Mouse (Mus musculus): ENCODE data around the gene Cblb. TPM values are rescaled to one million over a fixed set of nuclear protein-coding genes. Genes with fewer than 3 reads are reported as not detected.

The Cblb gene
- total and polyA plus RNA-seq, 2 experiments = 2.5 to 6.9 TPM

DNA sequence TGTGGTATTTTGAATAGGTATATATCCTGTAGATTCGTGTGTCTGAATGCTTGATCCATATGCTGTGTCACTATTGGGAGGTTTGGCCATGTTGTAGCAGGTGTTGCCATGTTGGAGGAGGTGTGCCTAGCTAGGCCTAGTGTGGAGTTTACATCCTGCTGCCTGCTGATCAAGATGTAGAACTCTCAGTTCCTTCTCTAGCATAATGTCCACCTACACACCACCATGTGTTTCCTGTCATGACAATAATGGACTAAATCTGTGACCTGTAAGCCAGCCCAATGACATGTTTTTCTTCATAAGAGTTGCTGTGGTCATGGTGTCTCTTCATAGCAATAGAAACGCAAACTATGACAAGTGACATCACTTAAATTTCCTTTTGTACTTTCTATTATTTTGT is 17.2 kb upstream of the Cblb start:
- H3K4me1 ChIP-seq (ENCODE audit: control insufficient read depth, insufficient read depth, low read length) = no peaks in the 10 kb centered on the region
- no peaks in the 10 kb centered on the region for H3K27me3 ChIP-seq (ENCODE audit: control insufficient read depth, insufficient read depth, low read length)
- H3K4me3 ChIP-seq (ENCODE audit: insufficient read depth, low read depth, low read length) = no peak overlapping the region
- TF ChIP-seq CTCF (IDR thresholded peaks at IDR 0.05; ENCODE audit: low read depth, low read length) (no peak), POLR2A (IDR thresholded peaks at IDR 0.05; ENCODE audit: extremely low read depth, insufficient read depth, low read length) (no peak)
- DNase-seq (ENCODE audit: extremely low read depth, low read depth, low spot score) = no peak
- H3K36me3 ChIP-seq (ENCODE audit: control insufficient read depth, insufficient read depth, low read length) = no peaks in the 10 kb centered on the region
- no peaks in the 10 kb centered on the region for H3K79me2 ChIP-seq (ENCODE audit: control insufficient read depth, insufficient read depth, low read length)
- no peak overlapping the region for H3K9ac ChIP-seq (ENCODE audit: low read depth, low read length)
- WGBS = 91% methylated on average over 2 of the region's 2 CpGs
- no peak overlapping the region for H3K27ac ChIP-seq (replicated peaks; ENCODE audit: insufficient read depth, low read depth, low read length)

DNA sequence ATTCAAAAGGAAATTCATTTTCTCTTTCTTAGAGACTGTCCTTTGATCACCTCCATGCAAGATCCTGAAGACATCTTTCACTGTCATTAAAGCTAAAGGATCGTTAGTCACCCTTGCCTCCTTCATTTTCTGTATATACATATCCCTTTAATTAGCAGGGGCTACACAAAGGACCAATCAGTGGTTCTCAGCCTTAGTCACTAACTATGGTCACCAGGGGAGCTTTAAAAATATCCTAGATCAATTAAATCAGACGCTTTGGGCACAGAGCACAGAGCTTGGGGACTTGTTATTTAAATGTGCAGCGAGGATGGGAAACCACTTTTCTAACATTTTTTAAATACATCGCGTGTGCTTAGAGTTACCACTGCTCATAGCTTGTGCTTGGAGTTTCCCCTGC is 7.6 kb upstream of the Cblb start:
- no peak overlapping the region for H3K27ac ChIP-seq (replicated peaks; ENCODE audit: insufficient read depth, low read depth, low read length)
- no peaks in the 10 kb centered on the region for H3K4me1 ChIP-seq (ENCODE audit: control insufficient read depth, insufficient read depth, low read length)
- no peaks in the 10 kb centered on the region for H3K27me3 ChIP-seq (ENCODE audit: control insufficient read depth, insufficient read depth, low read length)
- H3K36me3 ChIP-seq (ENCODE audit: control insufficient read depth, insufficient read depth, low read length) = no peaks in the 10 kb centered on the region
- H3K4me3 ChIP-seq (ENCODE audit: insufficient read depth, low read depth, low read length) = no peak overlapping the region
- no peak overlapping the region for H3K9ac ChIP-seq (ENCODE audit: low read depth, low read length)
- DNase-seq (ENCODE audit: extremely low read depth, low read depth, low spot score) = no peak
- H3K79me2 ChIP-seq (ENCODE audit: control insufficient read depth, insufficient read depth, low read length) = no peaks in the 10 kb centered on the region
- 90% methylated on average over 5 of the region's 5 CpGs for WGBS
- TF ChIP-seq CTCF (IDR thresholded peaks at IDR 0.05; ENCODE audit: low read depth, low read length) (no peak), POLR2A (IDR thresholded peaks at IDR 0.05; ENCODE audit: extremely low read depth, insufficient read depth, low read length) (no peak)

DNA sequence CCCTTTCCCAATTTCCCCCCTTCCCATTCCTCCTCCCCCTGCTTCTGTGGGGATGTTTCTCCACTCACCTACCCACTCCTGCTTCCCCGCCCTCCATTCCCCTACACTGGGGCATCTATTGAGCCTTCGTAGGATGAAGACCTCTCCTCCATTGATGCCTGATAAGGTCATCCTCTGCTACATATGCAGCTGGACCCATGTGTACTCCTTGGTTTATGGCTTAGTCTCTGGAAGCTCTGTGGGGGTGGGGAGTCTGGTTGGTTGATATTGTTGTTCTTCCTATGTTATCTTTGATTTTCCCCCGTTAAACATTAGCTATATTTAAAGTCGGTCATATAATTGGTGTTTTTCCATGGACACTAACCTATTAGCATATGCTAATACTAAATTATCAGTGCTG is 3.7 kb upstream of the Cblb start:
- H3K4me3 ChIP-seq (ENCODE audit: insufficient read depth, low read depth, low read length) = no peak overlapping the region
- no peaks in the 10 kb centered on the region for H3K4me1 ChIP-seq (ENCODE audit: control insufficient read depth, insufficient read depth, low read length)
- no peak for TF ChIP-seq POLR2A (IDR thresholded peaks at IDR 0.05; ENCODE audit: extremely low read depth, insufficient read depth, low read length)
- no peak for TF ChIP-seq CTCF (IDR thresholded peaks at IDR 0.05; ENCODE audit: low read depth, low read length)
- H3K9ac ChIP-seq (ENCODE audit: low read depth, low read length) = no peak overlapping the region
- H3K27me3 ChIP-seq (ENCODE audit: control insufficient read depth, insufficient read depth, low read length) = no peaks in the 10 kb centered on the region
- H3K27ac ChIP-seq (replicated peaks; ENCODE audit: insufficient read depth, low read depth, low read length) = no peak overlapping the region
- no peaks in the 10 kb centered on the region for H3K36me3 ChIP-seq (ENCODE audit: control insufficient read depth, insufficient read depth, low read length)
- WGBS = 91% methylated on average over 4 of the region's 4 CpGs
- H3K79me2 ChIP-seq (ENCODE audit: control insufficient read depth, insufficient read depth, low read length) = no peaks in the 10 kb centered on the region
- no peak for DNase-seq (ENCODE audit: extremely low read depth, low read depth, low spot score)

DNA sequence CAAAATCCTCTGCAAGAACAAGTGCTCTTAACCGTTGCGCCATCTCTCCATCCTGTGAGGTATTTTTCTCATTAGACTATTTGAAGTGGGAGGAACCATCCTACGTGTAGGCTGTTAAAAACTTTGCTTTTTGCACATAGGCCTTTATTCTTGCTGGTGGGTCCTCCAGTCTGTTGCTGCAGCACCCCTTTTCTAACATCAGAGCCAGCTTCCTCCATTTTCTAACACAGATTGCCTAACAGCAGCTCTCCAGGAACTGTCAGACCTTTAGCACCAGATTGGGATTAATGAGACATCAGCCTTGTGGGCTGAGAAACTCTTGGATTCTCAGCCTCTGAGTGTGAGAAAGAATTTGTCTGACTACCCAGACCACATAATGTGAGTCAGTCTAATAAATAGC is 2.0 kb upstream of the Cblb start:
- H3K79me2 ChIP-seq (ENCODE audit: control insufficient read depth, insufficient read depth, low read length) = peaks cover 5% of the 10 kb centered on the region; the same call in 1 of the 2 replicates
- H3K36me3 ChIP-seq (ENCODE audit: control insufficient read depth, insufficient read depth, low read length) = peaks cover under 1% of the 10 kb centered on the region; the same call in 1 of the 2 replicates
- H3K4me3 ChIP-seq (ENCODE audit: insufficient read depth, low read depth, low read length) = no peak overlapping the region
- no peaks in the 10 kb centered on the region for H3K27me3 ChIP-seq (ENCODE audit: control insufficient read depth, insufficient read depth, low read length)
- WGBS = 97% methylated on average over 3 of the region's 3 CpGs
- H3K9ac ChIP-seq (ENCODE audit: low read depth, low read length) = no peak overlapping the region
- H3K27ac ChIP-seq (replicated peaks; ENCODE audit: insufficient read depth, low read depth, low read length) = no peak overlapping the region
- TF ChIP-seq CTCF (IDR thresholded peaks at IDR 0.05; ENCODE audit: low read depth, low read length) = no peak
- TF ChIP-seq POLR2A (IDR thresholded peaks at IDR 0.05; ENCODE audit: extremely low read depth, insufficient read depth, low read length) = no peak
- DNase-seq (ENCODE audit: extremely low read depth, low read depth, low spot score) = no peak
- H3K4me1 ChIP-seq (ENCODE audit: control insufficient read depth, insufficient read depth, low read length) = no peaks in the 10 kb centered on the region

DNA sequence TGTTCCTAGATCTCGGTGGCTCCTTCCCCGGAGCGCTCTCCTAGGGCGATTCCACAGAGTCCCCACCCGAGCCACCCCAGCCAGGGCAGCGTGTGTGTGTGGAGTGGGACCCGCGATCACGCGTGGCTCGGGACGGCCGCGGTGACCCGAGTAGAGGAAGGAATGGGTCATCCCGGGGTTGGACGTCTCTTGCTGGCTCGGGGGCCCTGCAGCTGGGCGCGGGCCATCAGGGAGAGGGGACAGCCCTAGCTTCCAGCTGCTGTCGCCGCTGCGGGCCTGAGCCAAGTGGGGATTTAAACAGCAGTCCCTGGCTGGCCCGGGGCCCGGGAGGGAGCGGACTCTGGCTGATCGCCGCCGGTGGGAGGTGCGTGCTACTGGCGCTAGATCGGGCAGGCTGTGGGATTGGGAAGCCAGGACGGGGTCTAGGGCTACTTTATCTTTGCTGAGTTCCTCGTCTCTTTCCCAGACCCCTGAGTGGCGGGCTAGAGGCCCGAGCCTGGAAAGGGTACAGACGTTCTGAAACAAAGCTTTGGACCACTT is 757 bp downstream of the Cblb start:
- Histone ChIP-seq H3K27me3 (ENCODE audit: control insufficient read depth, insufficient read depth, low read length) (no peaks in the 10 kb centered on the region), H3K27ac (replicated peaks; ENCODE audit: insufficient read depth, low read depth, low read length) (peak overlapping the region; percentile 88), H3K9ac (ENCODE audit: low read depth, low read length) (peak overlapping the region; percentile 90), H3K4me1 (ENCODE audit: control insufficient read depth, insufficient read depth, low read length) (peaks cover 2% of the 10 kb centered on the region; the same call in 1 of the 2 replicates), H3K4me3 (ENCODE audit: insufficient read depth, low read depth, low read length) (peak overlapping the region; percentile 60), H3K36me3 (ENCODE audit: control insufficient read depth, insufficient read depth, low read length) (peaks cover 15% of the 10 kb centered on the region; the same call in 1 of the 2 replicates), H3K79me2 (ENCODE audit: control insufficient read depth, insufficient read depth, low read length) (peaks cover 15% of the 10 kb centered on the region; the same call in 1 of the 2 replicates)
- no peak for TF ChIP-seq CTCF (IDR thresholded peaks at IDR 0.05; ENCODE audit: low read depth, low read length)
- TF ChIP-seq POLR2A (IDR thresholded peaks at IDR 0.05; ENCODE audit: extremely low read depth, insufficient read depth, low read length) = 0 out of 2 replicates have a peak, but pooled peaks have one; percentile 32
- under 1% methylated on average over 37 of the region's 37 CpGs for WGBS
- DNase-seq (ENCODE audit: extremely low read depth, low read depth, low spot score) = peak; percentile 76
